Mouse (Mus musculus): ENCODE measurements around the gene Hsd17b3. TPM values are rescaled to one million over a fixed set of nuclear protein-coding genes. Genes with fewer than 3 reads are reported as not detected.
"Not testable (repeated sequence)": the region's sequence is repeated elsewhere in the genome, so short reads cannot be mapped to it uniquely, and the experiment has no call there.

Gene Hsd17b3
- polyA plus RNA-seq, 1 experiment from 2014 or later, result not detected

DNA sequence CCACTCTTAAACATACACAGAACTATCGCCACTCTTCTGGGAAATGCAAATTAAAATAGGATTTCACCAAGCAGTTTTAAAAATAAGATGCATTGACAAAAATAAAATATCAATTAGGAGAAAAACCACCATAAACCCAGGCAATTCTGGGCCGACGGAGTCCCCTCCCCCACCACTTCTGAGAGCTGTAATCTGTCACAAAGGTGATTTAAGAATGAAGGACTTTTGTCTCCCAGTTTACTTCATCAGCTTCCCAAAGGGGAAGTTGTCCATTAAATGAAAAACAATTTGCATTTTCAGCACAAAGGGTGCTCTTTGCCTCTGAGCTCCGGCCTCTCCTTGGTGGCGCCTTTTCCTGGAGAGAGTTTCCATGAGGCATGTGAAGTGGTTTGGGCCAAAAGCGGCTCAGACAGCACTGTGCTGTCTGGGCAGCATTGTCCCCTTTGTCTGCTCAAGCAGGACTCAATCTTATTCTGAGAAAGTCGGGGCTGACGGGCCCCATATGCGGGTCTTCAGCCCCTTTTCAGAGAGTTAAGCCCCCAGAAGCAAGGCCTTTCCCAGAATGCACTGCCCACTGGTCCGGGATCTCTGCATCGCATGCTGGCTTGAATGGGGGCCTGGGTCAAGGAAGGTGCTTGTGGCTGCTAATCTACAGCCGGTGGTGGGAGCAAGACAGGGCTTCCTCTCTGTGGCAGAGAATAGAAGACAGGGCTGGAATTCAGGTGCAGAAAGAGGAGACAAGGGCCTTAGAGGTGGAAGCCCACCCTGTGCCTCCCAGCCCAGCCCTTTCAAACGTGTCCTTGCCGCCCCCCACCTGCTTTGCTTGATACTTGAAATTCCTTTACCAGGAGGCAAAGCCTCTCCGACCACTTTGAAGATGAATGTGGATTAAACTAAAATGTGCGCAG lies 7.8 kb downstream of the Hsd17b3 start:
- no peaks in the 10 kb centered on the region for H3K9me3 ChIP-seq
- H3K9ac ChIP-seq (replicated peaks), result no peak overlapping the region
- H3K4me1 ChIP-seq (replicated peaks), result peaks cover 13% of the 10 kb centered on the region
- no peaks in the 10 kb centered on the region for H3K36me3 ChIP-seq
- 0 out of 2 replicates have a peak, but pooled peaks cover 4% of the 10 kb centered on the region for H3K27me3 ChIP-seq
- H3K4me3 ChIP-seq (replicated peaks), result no peak overlapping the region
- ATAC-seq, result peak; percentile 84
- H3K4me2 ChIP-seq (replicated peaks), result peak overlapping the region; percentile 13
- 16% methylated on average over 16 of the region's 16 CpGs for WGBS
- H3K27ac ChIP-seq, result peak overlapping the region; percentile 41; the same call in 1 of the 2 replicates

DNA sequence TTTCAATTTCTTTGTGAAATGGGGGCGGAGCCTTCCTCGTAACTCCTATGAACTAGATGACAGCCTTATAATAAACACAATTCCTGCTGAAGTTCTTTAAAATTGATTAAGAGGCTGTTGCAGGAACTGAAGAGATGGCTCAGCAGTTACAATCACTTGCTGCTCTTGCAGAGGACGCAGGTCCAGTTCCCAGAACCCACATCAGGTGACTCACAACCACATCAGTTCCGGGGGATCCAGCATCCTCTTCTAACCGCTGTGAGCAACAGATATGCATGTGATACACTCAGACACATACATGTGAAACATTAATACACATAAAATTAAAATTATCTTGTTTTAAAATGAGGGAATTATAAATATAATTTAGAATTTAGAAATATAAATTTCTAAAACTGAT lies 11.4 kb downstream of the Hsd17b3 start:
- H3K4me3 ChIP-seq (replicated peaks), result no peak overlapping the region

GRCm38 (mm10) chr13:64076074-64076473 lies 13.0 kb downstream of the Hsd17b3 start:
- ATAC-seq, result no peak
- Histone ChIP-seq H3K9ac (replicated peaks) (no peak overlapping the region), H3K27ac (no peak overlapping the region), H3K27me3 (0 out of 2 replicates have a peak, but pooled peaks cover 4% of the 10 kb centered on the region), H3K9me3 (no peaks in the 10 kb centered on the region), H3K4me3 (replicated peaks) (no peak overlapping the region), H3K36me3 (no peaks in the 10 kb centered on the region), H3K4me2 (replicated peaks) (no peak overlapping the region), H3K4me1 (replicated peaks) (peaks cover 2% of the 10 kb centered on the region)
- 93% methylated on average over 4 of the region's 4 CpGs for WGBS

More for the DNA sequence above, 11.4 kb downstream of the Hsd17b3 start:
- no peak for ATAC-seq
- Histone ChIP-seq H3K4me1 (replicated peaks) (peaks cover 13% of the 10 kb centered on the region), H3K36me3 (no peaks in the 10 kb centered on the region), H3K4me2 (replicated peaks) (no peak overlapping the region), H3K9ac (replicated peaks) (no peak overlapping the region), H3K27me3 (0 out of 2 replicates have a peak, but pooled peaks cover 4% of the 10 kb centered on the region), H3K9me3 (no peaks in the 10 kb centered on the region), H3K27ac (no peak overlapping the region)
- 87% methylated on average over 5 of the region's 5 CpGs for WGBS

GRCm38 (mm10) chr13:64066653-64067052 lies 22.4 kb downstream of the Hsd17b3 start:
- Histone ChIP-seq H3K4me2 (replicated peaks) (no peak overlapping the region), H3K27ac (no peak overlapping the region)
- ATAC-seq, result no peak

DNA sequence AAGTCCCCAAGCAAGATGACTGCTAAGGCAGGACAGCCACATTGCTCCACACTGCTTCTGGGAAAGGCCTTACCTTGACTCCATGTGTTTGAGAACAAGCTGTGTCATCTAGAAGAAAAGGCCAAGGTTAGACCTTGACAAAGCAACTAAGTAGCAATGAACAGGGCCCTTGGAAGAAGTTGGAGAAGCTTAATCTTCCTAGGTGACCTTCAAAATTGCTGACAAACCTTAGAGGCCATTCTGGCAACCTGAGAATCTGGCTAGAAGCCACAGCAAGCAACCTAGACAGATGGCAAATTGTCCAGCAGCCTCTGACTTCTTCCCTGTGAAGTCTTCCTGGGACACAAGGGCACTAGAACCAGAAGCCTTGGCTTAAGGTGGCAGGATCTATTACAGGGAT lies 24.8 kb downstream of the Hsd17b3 start:
- H3K9ac ChIP-seq (replicated peaks), result no peak overlapping the region
- H3K27ac ChIP-seq, result no peak overlapping the region
- ATAC-seq, result no peak
- H3K36me3 ChIP-seq, result no peaks in the 10 kb centered on the region
- H3K9me3 ChIP-seq, result no peaks in the 10 kb centered on the region
- no peaks in the 10 kb centered on the region for H3K27me3 ChIP-seq
- no peak overlapping the region for H3K4me3 ChIP-seq (replicated peaks)
- H3K4me2 ChIP-seq (replicated peaks), result no peak overlapping the region
- no peaks in the 10 kb centered on the region for H3K4me1 ChIP-seq (replicated peaks)

More at GRCm38 (mm10) chr13:64066653-64067052, 22.4 kb downstream of the Hsd17b3 start:
- no peaks in the 10 kb centered on the region for H3K36me3 ChIP-seq
- H3K9ac ChIP-seq (replicated peaks), result no peak overlapping the region
- no peaks in the 10 kb centered on the region for H3K4me1 ChIP-seq (replicated peaks)
- no peaks in the 10 kb centered on the region for H3K9me3 ChIP-seq
- H3K4me3 ChIP-seq (replicated peaks), result no peak overlapping the region
- WGBS, result 77% methylated on average over 3 of the region's 3 CpGs
- H3K27me3 ChIP-seq, result no peaks in the 10 kb centered on the region

GRCm38 (mm10) chr13:64060935-64061506 lies 28.0 kb downstream of the Hsd17b3 start:
- Histone ChIP-seq H3K4me3 (replicated peaks) (no peak overlapping the region), H3K9ac (replicated peaks) (no peak overlapping the region), H3K4me1 (replicated peaks) (no peaks in the 10 kb centered on the region), H3K27ac (no peak overlapping the region), H3K4me2 (replicated peaks) (no peak overlapping the region), H3K27me3 (no peaks in the 10 kb centered on the region), H3K36me3 (no peaks in the 10 kb centered on the region), H3K9me3 (no peaks in the 10 kb centered on the region)
- 83% methylated on average over 5 of the region's 5 CpGs for WGBS
- ATAC-seq, result no peak

- Histone ChIP-seq H3K9me3 (0 out of 2 replicates have a peak, but pooled peaks cover 3% of the 10 kb centered on the region), H3K27me3 (no peaks in the 10 kb centered on the region), H3K36me3 (no peaks in the 10 kb centered on the region), H3K4me3 (replicated peaks) (no peak overlapping the region), H3K4me1 (replicated peaks) (no peaks in the 10 kb centered on the region), H3K27ac (no peak overlapping the region), H3K9ac (replicated peaks) (no peak overlapping the region), H3K4me2 (replicated peaks) (no peak overlapping the region)
- no peak for ATAC-seq
- WGBS, result 44% methylated on average over 1 of the region's 1 CpGs
Measured at GRCm38 (mm10) chr13:64053959-64054358, 35.1 kb downstream of the Hsd17b3 start.

DNA sequence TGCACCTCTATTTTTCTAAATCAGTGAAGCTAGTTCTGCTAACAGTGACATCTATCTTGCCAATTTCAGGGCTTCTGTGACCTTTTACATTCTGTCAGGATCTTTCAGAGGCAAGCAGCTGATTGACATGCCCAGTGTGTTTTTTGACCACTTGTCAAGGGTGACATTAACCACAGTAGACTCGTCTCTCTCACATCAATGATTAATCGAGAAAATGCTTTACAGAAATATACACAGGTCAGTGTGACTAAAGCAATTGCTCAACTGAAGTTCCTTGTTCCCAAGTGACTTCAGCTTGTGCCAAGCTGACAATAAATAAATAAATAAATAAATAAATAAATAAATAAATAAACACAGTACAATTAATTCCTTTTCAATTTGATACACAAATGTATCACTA lies 36.7 kb downstream of the Hsd17b3 start:
- H3K9ac ChIP-seq (replicated peaks); H3K4me2 ChIP-seq (replicated peaks); H3K27ac ChIP-seq; H3K4me1 ChIP-seq (replicated peaks); H3K4me3 ChIP-seq (replicated peaks); H3K36me3 ChIP-seq; H3K9me3 ChIP-seq; ATAC-seq; H3K27me3 ChIP-seq: not testable (repeated sequence)
- WGBS, result 86% methylated on average over 2 of the region's 2 CpGs

DNA sequence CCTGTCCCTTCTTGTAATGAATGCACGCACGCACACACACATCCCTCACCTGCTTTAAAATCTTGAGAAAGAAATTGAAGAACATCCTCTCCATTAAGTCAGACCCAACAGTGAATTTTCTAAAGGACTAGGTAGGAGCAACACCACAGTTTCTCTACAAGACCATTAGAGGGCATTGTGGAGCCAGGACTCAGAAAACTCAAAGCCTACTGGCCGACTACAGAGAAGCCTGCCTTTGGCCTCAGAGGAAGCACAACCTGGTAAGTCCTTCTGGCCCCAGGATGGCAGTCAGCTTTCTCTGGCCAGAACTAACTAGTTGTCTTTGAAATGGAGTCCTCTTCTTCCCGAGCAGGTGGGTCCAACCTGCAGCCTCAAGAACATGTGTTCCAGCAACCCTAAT lies 38.1 kb downstream of the Hsd17b3 start:
- Histone ChIP-seq H3K27ac (no peak overlapping the region), H3K27me3 (no peaks in the 10 kb centered on the region), H3K4me2 (replicated peaks) (no peak overlapping the region), H3K9me3 (0 out of 2 replicates have a peak, but pooled peaks cover 3% of the 10 kb centered on the region), H3K4me1 (replicated peaks) (no peaks in the 10 kb centered on the region), H3K4me3 (replicated peaks) (no peak overlapping the region), H3K36me3 (no peaks in the 10 kb centered on the region), H3K9ac (replicated peaks) (no peak overlapping the region)
- 66% methylated on average over 4 of the region's 4 CpGs for WGBS
- ATAC-seq, result no peak

DNA sequence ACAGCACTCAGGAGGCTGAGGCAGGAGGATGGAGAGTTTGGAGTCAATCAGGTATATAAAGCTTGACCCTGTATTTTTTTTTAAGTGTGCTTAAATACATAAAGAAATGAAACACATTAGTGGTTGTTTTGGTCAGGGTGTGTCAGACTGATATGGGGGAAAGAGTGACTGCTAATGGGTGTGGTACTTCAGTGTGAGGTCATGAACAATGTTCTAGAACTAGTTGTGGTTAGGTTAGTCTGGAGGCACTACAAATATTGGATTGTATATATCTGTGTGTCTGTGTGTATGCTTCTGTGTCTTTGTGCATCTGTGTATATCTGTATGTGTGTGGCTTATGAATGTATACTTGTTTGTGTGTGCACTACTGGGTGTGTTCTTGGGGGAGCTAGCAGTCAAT lies 39.5 kb downstream of the Hsd17b3 start:
- H3K27ac ChIP-seq, result no peak overlapping the region
- H3K9ac ChIP-seq (replicated peaks), result no peak overlapping the region
- no peak overlapping the region for H3K4me3 ChIP-seq (replicated peaks)
- no peak overlapping the region for H3K4me2 ChIP-seq (replicated peaks)
- H3K36me3 ChIP-seq, result no peaks in the 10 kb centered on the region
- no peak for ATAC-seq
- H3K4me1 ChIP-seq (replicated peaks), result no peaks in the 10 kb centered on the region
- H3K27me3 ChIP-seq, result no peaks in the 10 kb centered on the region
- H3K9me3 ChIP-seq, result 0 out of 2 replicates have a peak, but pooled peaks cover 3% of the 10 kb centered on the region

DNA sequence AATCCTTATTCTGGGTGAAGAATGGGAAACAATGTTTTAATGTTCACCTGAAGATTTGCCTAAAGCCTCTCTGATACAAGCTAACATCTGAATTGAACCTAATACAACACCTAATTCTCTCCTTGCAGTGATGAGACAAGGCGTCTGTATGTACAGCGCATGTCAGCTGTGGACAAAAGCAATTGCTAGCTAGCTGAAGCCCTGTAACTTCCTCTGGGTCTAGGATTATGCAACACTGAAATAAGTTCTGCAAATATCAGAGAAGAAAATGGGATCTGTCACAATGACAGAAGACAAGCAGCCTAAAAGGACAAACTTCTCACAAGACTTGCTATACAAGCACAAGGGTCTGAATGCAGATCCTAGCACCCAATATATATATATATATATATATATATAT lies 40.6 kb downstream of the Hsd17b3 start:
- Histone ChIP-seq H3K4me3 (replicated peaks) (no peak overlapping the region), H3K36me3 (no peaks in the 10 kb centered on the region), H3K27me3 (no peaks in the 10 kb centered on the region), H3K27ac (no peak overlapping the region), H3K4me1 (replicated peaks) (no peaks in the 10 kb centered on the region), H3K4me2 (replicated peaks) (no peak overlapping the region), H3K9me3 (0 out of 2 replicates have a peak, but pooled peaks cover 3% of the 10 kb centered on the region), H3K9ac (replicated peaks) (no peak overlapping the region)
- 90% methylated on average over 2 of the region's 2 CpGs for WGBS
- ATAC-seq, result no peak

- H3K36me3 ChIP-seq, result no peaks in the 10 kb centered on the region
- H3K4me2 ChIP-seq (replicated peaks), result no peak overlapping the region
- peaks cover 6% of the 10 kb centered on the region for H3K4me1 ChIP-seq (replicated peaks)
- no peaks in the 10 kb centered on the region for H3K9me3 ChIP-seq
- no peak overlapping the region for H3K27ac ChIP-seq
- WGBS, result 83% methylated on average over 10 of the region's 10 CpGs
- no peak for ATAC-seq
- H3K27me3 ChIP-seq, result peaks cover 25% of the 10 kb centered on the region
- H3K9ac ChIP-seq (replicated peaks), result no peak overlapping the region
- H3K4me3 ChIP-seq (replicated peaks), result no peak overlapping the region
Measured at GRCm38 (mm10) chr13:64039976-64040375, 49.1 kb downstream of the Hsd17b3 start.
